Mouse (Mus musculus): ENCODE measurements at regions not wholly inside any gene's neighbourhood (a gene's known extent, or its start where the extent isn't known, plus 50 kb on each side); places are given as distances from the start of the nearest gene placed in this dataset.

GRCm38 (mm10) chr12:33714392-33714791 lies 213.8 kb upstream of the Ferd3l start:
- in situ Hi-C loops (cut with MboI, MseI) = no loop called here

GRCm38 (mm10) chr12:33715997-33716396 lies 212.2 kb upstream of the Ferd3l start:
- in situ Hi-C loops (cut with MboI, MseI) = no loop called here

- in situ Hi-C loops (cut with MboI, MseI) = no loop called here
These were observed 211.2 kb upstream of the Ferd3l start for GRCm38 (mm10) chr12:33717053-33717452.

GRCm38 (mm10) chr12:33717601-33718260 lies 210.5 kb upstream of the Ferd3l start:
- in situ Hi-C loops (cut with MboI, MseI) = no loop called here

- in situ Hi-C loops (cut with MboI, MseI) = no loop called here
These were observed 209.2 kb upstream of the Ferd3l start for GRCm38 (mm10) chr12:33719063-33719462.

- in situ Hi-C loops (cut with MboI, MseI) = no loop called here
These were observed 196.3 kb upstream of the Ferd3l start for GRCm38 (mm10) chr12:33731937-33732336.

GRCm38 (mm10) chr12:33775563-33776468 lies 152.4 kb upstream of the Ferd3l start:
- in situ Hi-C loops (cut with MboI, MseI) = no loop called here

- in situ Hi-C loops (cut with MboI, MseI) = no loop called here
These were observed 149.7 kb upstream of the Ferd3l start for GRCm38 (mm10) chr12:33778477-33778876.

- in situ Hi-C loops (cut with MboI, MseI) = no loop called here
These were observed 148.3 kb upstream of the Ferd3l start for GRCm38 (mm10) chr12:33779898-33780297.

GRCm38 (mm10) chr12:33804206-33804791 lies 123.9 kb upstream of the Ferd3l start:
- in situ Hi-C loops (cut with MboI, MseI) = no loop called here

- in situ Hi-C loops (cut with MboI, MseI) = no loop called here
These were observed 102.7 kb upstream of the Ferd3l start for GRCm38 (mm10) chr12:33825571-33825970.

GRCm38 (mm10) chr12:33849088-33849487 lies 79.1 kb upstream of the Ferd3l start:
- in situ Hi-C loops (cut with MboI, MseI) = no loop called here

GRCm38 (mm10) chr12:33851736-33852135 lies 76.5 kb upstream of the Ferd3l start:
- in situ Hi-C loops (cut with MboI, MseI) = no loop called here

Data from regulatory T cell (primary cell).